Mouse (Mus musculus) monocyte, adult 59 days (primary cell): ENCODE results near the gene Prmt3. TPM values are rescaled to one million over a fixed set of nuclear protein-coding genes. Genes with fewer than 3 reads are reported as not detected.

Experiments
- total RNA-seq, 2 experiments: library from RNA; stranded (reverse); gene quantifications; one replicate each; pipeline ENCODE4 v1.2.4; 2023

Gene Prmt3
- 10 to 100 TPM; 31.8 to 34.6 TPM for total RNA-seq

GRCm38 (mm10) chr7:49778114-49778901 lies at the start of gene Prmt3:
Gene Prmt3 (plus strand): TSS chr7:49778346.

DNA sequence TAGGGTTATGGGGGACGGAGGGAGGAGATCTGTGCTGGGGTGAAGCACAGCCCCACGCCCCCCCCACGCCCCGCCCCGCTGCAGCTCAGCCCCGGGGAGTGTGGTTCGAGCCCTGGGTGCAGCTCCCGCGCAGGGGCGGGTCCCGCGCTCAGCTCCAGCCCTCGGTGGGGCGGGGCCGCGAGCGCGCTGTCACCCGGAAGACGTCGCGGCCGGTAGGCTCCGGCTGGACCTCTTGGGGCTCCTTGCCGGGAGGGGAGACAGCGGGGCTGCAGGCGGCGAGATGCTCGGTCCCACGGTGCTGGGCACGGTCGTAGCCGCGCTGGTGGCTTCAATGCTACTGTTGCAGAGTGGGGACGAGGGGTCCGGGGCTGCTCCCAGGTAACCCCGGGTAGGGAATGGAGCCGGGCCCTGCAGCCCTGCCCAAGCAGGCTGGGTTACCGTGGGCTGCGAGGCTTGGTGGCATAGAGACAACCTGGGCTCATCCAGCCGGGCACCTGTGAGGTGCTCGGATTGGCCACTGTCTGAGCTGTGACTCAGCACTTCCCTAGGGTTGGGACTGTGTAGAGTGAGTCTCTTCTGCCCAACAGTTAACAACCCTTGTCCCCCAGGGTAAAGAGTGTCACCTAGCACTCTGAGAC lies 19.1 kb upstream of the Prmt3 start, which contains the start of gene Htatip2:
Gene Htatip2, plus strand, starts transcription at position 182 of the 638 bp plus-strand sequence.

Other genes starting within 250 kb of the Prmt3 start
- not detected for gene Dbx1, start 141.5 kb upstream of the Prmt3 start, total RNA-seq
- 10 to 100 TPM; 16.7 to 18.0 TPM for gene Htatip2, start 19.2 kb upstream of the Prmt3 start, total RNA-seq
- gene Slc6a5, start 131.8 kb downstream of the Prmt3 start, total RNA-seq: not detected
- gene Nell1, start 196.5 kb downstream of the Prmt3 start, total RNA-seq: not detected